Mouse (Mus musculus) adrenal gland, adult 2 months (tissue): ENCODE data around the gene Gucy2d. TPM values are rescaled to one million over a fixed set of nuclear protein-coding genes. Genes with fewer than 3 reads are reported as not detected.

Experiments used
- DNase-seq: peaks from one replicate; pipeline ENCODE4 v3.0.0; 2021
- polyA plus RNA-seq: library from polyadenylated mRNA; depleted of rRNA; stranded (reverse); fragments of >200 nt; gene quantifications from 2 replicates; pipeline ENCODE4 v1.2.3, GENCODE M21; 2012; rRNA removed
- total RNA-seq, 2 experiments: library from RNA; stranded (reverse); gene quantifications; 2 replicates each; pipeline ENCODE4 v1.2.3; 2021

The Gucy2d gene
- total and polyA plus RNA-seq, 3 experiments = not detected

GRCm38 (mm10) chr7:98523070-98523812 lies 83.0 kb downstream of the Gucy2d start:
- peak; percentile 55 for DNase-seq

- DNase-seq = peak; percentile 69
Observed at GRCm38 (mm10) chr7:98523813-98524361, 83.7 kb downstream of the Gucy2d start.

GRCm38 (mm10) chr7:98524401-98524800 lies 84.2 kb downstream of the Gucy2d start:
- DNase-seq = no peak

- DNase-seq = peak; percentile 18
Observed at GRCm38 (mm10) chr7:98524869-98525699, 84.9 kb downstream of the Gucy2d start.

Other genes with a start within 250 kb of the Gucy2d start
- under 1 TPM in 1 of 2 experiments, not detected in 1; 0.78 TPM for gene B3gnt6, start 240.9 kb upstream of the Gucy2d start, total RNA-seq
- 0.19 and 0.20 TPM in 2 replicates for gene B3gnt6, start 240.9 kb upstream of the Gucy2d start, polyA plus RNA-seq
- 10 to 100 TPM; 10.7 to 22.0 TPM for gene Acer3, start 119.2 kb upstream of the Gucy2d start, total RNA-seq
- 1.2 and 1.3 TPM in 2 replicates for gene Acer3, start 119.2 kb upstream of the Gucy2d start, polyA plus RNA-seq
- gene Tsku, start 79.1 kb upstream of the Gucy2d start, total RNA-seq = 10 to 100 TPM; 22.4 to 41.5 TPM
- gene Tsku, start 79.1 kb upstream of the Gucy2d start, polyA plus RNA-seq = 52.3 and 58.9 TPM in 2 replicates
- gene Lrrc32, start 48.9 kb downstream of the Gucy2d start, total RNA-seq = 10 to 100 TPM; 17.0 to 37.1 TPM
- gene Lrrc32, start 48.9 kb downstream of the Gucy2d start, polyA plus RNA-seq = 16.6 and 19.4 TPM in 2 replicates
- 10 to 100 TPM; 25.3 to 47.5 TPM for gene Emsy, start 216.4 kb downstream of the Gucy2d start, total RNA-seq
- gene Emsy, start 216.4 kb downstream of the Gucy2d start, polyA plus RNA-seq = 10.9 and 12.1 TPM in 2 replicates